Mouse (Mus musculus): ENCODE data around the gene Batf3.

The Batf3 gene

DNA sequence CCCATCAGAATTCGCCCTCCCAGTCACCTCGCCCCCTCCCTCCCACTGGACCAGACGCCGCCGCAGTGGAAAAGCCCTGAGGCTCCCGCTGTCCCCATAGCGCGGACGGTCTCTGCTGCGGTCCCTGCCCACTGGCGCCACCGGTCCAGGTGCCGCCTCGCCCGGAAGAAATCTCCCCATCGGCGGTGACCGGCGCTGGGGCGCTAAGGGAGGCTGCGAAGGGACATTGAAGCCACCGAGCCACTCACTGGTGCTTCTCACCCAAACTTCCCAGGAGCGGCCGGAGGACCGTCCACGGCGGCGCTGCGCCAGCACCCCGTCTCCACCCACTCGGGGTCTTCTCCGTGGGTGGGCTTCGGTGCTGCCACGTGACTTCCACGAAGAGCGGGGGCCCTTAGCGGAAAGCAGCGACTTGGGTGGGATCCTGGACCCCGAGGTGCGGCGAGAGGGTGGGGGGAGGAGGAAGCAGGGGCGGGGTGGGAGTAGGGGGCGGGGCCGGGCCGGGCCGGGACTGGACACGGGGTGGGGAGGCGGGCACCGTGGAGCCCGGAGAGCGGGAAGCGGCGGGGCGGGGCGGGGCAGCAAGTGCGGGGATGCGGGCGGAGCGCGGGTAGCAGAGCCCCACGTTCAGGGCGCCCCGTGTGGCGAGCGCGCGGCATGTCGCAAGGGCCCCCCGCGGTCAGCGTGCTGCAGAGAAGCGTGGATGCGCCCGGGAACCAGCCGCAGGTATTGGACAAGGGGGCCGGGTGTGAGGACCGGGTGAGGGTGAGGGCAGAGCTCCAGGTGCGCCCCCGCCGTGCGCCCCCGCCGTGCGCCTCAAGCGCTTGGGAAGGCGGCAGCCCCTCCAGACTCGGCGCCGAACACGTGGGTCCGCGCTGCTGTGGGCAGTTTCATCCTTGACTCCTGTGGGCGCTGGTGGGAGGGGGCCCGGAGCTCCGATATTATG lies at the start of gene Batf3:
Gene Batf3, plus strand, starts transcription at position 46 of the 946 bp plus-strand sequence.
- DNase-seq (ENCODE audit: inconsistent ontology term), result peak; percentile 65

- DNase-seq (ENCODE audit: inconsistent ontology term), result no peak
These were observed 44.1 kb upstream of the Batf3 start for GRCm38 (mm10) chr1:191053555-191053954.

GRCm38 (mm10) chr1:191054870-191055532 lies 42.6 kb upstream of the Batf3 start:
- DNase-seq (ENCODE audit: inconsistent ontology term), result peak; percentile 66

- no peak for DNase-seq (ENCODE audit: inconsistent ontology term)
These were observed 42.1 kb upstream of the Batf3 start for GRCm38 (mm10) chr1:191055533-191055873.

- DNase-seq (ENCODE audit: inconsistent ontology term), result no peak
These were observed 40.2 kb upstream of the Batf3 start for GRCm38 (mm10) chr1:191057461-191057860.

DNA sequence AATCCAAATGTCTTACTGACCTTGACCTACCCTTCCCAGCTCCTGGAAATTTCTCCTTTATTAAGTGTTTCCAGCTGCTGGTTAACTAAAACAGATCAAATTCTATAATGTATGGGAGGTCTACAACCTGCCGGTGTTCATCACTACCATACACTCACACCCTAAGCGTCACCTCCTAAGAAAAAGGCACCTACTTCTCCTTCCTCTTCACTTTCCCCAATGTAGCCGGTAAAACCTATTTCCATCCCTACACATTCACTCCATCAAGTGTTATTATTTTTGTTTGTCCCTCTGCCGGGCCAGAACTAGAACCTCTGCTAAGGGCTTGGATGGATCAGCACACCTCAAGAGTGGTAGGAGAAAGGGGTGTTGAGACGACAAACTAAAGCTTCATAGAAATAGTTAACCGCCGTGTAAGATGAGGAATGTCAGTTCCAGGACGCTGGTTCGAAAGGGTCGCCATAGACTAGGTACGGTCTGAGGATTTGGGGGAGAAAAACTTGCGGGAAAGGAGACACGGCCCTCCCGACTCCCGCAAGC lies 35.3 kb upstream of the Batf3 start:
- DNase-seq (ENCODE audit: inconsistent ontology term), result no peak

DNA sequence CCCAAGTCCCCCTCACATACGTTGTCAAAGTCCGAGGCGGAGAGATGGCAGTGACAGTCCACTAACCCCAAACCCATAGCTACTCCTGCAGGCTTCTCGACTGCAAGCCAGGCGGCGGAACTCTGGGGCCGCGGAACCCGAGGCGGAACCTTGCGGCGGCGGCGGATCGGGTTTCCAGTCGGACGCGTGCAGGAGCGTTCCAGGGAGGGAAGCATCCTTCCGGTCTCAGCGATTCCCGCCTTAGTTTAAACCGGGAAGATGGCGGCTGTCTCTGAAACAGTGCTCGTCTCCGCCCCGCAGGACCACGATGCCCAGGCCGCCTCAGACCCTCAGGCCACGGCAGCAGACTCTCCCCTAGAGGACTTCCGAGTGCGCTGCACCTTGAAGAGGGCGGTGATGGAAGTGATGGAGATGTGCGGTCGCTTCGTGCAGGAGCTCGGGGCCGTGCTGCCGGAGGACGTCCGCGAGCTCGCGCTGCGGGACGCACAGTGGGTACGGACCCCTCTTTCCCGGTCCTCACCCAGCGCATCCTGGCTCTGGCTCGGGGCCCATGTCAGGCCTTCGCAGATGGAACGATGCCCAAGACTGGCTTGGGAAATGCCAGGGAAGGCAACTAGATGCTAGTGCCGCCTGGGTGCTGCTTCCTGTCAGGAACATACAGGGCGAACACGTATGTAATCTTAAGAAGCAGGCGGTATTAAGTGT lies 34.7 kb upstream of the Batf3 start, which contains the start of the genes Tatdn3 and Nsl1:
Gene Tatdn3, minus strand, starts transcription at position 152 of the 705 bp plus-strand sequence.
Gene Nsl1, plus strand, starts transcription at position 232 of the 705 bp plus-strand sequence.
- DNase-seq (ENCODE audit: inconsistent ontology term), result peak; percentile 93

GRCm38 (mm10) chr1:191063700-191064099 lies 33.9 kb upstream of the Batf3 start:
- no peak for DNase-seq (ENCODE audit: inconsistent ontology term)

DNA sequence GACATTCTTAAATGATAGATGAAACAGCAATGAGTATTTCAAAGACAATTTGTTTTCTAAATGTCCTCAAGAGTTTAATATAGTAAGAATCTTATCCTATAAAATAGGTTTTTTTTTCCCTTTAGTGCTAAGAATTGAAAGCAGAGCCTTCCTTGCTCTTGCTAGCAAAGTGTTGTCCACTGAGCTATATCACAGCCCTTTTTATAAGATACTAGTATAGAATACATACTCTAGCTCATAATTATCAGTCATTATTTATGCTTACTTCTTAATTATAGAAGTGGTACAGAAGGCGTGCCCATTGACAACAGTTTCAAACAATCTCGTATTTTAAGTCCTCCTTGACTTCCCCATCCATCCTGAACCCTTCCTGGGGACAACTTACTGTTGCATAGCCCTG lies 33.1 kb upstream of the Batf3 start:
- no peak for DNase-seq (ENCODE audit: inconsistent ontology term)

DNA sequence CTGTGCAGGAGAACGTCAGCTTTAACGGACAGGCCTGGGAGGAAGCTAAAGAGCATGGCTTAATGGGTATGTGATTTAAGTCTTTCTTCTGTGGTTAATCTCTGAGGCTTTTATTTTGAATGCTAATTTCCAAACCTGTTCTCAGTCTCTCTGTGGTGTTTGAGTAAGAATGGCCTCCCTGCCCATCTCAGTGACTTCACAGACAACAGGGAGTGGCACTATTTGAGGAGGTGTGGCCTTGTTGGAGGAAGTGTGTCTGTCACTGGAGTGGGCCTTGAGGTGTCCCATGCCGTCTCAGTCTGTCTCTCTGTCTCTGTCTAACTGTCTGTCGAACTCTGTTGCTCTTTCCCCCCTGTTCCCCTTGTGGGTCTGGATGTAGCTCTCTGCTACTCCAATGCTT lies 32.5 kb upstream of the Batf3 start:
- no peak for DNase-seq (ENCODE audit: inconsistent ontology term)

DNA sequence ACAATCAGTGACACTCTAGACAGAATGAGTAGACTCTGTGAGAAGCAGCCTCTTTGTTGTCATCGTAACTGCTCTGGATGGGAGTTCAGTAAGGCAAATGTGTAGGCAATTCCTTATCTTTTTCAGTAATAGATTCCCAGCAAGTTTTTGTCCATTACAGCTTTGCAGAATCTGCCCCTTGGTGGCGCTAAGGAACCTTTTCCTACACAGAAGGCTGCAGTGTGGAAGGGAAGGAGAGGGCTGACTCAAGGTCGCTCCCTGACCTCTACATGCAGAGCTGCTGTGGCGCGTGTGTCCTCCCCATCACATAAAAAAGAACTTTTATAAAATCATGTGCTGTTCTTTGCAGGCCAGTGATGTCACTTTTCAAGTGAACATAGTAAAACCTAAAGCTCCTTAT lies 29.3 kb upstream of the Batf3 start:
- DNase-seq (ENCODE audit: inconsistent ontology term), result no peak

GRCm38 (mm10) chr1:191070259-191070658 lies 27.4 kb upstream of the Batf3 start:
- no peak for DNase-seq (ENCODE audit: inconsistent ontology term)

- DNase-seq (ENCODE audit: inconsistent ontology term), result no peak
These were observed 26.0 kb upstream of the Batf3 start for GRCm38 (mm10) chr1:191071613-191072012.

DNA sequence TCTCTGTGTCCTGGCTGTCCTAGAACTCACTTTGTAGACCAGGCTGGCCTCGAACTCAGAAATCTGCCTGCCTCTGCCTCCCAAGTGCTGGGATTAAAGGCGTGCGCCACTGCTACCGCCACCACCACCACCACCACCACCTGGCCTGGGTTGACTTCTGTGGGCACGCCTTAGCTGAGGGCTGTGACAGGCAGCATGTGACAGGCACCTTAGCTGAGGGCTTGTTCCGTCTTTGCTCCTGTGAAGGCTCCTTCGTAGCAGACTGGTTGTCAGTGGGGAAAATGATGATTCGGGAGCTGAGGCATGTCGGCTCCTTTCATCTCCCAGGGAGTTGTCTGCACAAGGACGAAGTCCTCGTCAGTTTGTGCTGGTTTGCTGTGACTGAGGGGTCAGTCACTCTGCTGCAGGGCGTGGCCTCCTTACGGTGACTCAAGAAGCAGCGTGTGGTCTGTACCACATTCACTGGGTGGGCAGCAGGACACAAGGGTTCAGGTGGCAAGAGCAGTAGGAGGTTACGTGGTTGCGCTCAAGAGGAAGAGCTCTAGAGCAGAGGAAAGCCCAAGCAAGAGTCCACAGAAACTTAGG lies 25.2 kb upstream of the Batf3 start:
- no peak for DNase-seq (ENCODE audit: inconsistent ontology term)

DNA sequence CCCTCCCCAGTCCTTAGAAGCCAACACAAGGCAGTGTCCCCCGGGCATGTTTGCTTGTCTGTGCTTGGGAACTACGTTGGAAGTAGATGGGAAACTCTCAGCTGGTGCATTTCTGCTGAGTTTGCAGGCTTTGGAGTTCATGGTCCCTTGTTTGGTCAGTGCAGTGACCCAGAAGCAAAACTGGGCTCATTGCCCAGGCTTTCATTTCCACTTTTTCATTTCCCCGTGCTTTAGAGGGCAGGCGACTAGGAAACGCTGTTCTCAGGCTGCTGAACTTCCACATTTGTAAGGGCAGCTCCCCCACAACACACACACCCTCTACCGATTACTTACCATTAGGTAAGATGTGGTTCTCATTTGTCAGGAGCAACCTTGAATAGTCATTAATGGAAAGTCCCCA lies 24.6 kb upstream of the Batf3 start:
- peak; percentile 61 for DNase-seq (ENCODE audit: inconsistent ontology term)

GRCm38 (mm10) chr1:191073486-191073885 lies 24.2 kb upstream of the Batf3 start:
- no peak for DNase-seq (ENCODE audit: inconsistent ontology term)

- DNase-seq (ENCODE audit: inconsistent ontology term), result peak; percentile 62
These were observed 22.3 kb upstream of the Batf3 start for GRCm38 (mm10) chr1:191075199-191075883.

DNA sequence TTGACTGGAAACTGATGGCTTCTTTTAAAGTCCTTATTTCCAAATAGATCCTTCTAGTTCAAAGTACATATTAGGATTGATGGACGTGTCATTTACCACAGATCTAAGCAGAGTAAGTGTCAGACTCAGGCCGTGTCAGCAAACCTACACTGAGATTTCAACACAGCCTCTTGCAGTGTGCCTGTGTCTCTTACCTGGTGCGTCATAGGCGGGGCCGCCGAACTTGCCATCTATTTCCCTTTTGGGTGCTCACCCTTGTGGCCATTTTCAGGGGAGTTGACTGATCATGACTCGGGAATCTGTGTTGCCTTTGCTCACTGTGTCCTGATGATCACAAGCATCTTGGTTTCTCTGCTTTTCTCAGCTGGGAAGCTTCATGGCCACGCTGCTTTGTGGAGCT lies 14.4 kb upstream of the Batf3 start:
- no peak for DNase-seq (ENCODE audit: inconsistent ontology term)

DNA sequence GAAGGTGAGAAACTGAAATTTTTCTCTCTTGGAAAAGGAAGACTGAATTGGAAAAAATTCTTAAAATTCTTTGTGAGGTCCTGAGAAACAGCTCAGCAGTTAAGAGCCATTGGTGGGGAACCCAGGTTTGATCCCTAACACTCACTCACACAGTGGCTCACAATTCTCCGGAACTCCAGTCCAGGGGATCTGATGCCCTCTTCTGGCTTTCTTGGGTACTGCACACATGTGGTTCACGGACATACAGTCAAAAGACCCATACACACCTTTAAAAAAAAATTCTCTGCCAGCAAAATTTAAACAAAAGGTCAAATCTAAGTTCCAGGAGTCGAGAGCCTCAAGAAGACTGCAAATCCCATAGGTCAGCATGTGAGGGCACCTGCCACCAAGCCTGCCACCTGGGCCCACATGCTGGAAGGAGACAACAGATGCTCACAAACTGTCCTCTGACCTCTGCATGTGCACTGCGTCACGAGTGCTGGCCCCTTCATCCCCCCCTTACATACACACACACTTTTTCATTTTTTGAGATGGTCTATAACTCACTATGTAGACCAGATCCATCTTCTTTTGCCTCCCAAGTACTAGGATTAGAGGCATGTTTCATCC lies 12.6 kb upstream of the Batf3 start:
- DNase-seq (ENCODE audit: inconsistent ontology term), result no peak

- peak; percentile 67 for DNase-seq (ENCODE audit: inconsistent ontology term)
These were observed 12.1 kb upstream of the Batf3 start for GRCm38 (mm10) chr1:191085597-191085996.

All from Muller cell, postnatal 12 days (primary cell).